Mouse (Mus musculus) heart, adult 2 months (tissue): ENCODE data around the gene Mrpl38.

Experiments used
- CTCF ChIP-seq: fragments of 200-600 bp; IDR thresholded peaks from 2 replicates; pipeline ENCODE4 v1.8.1; 2022; ENCODE audit warnings: antibody characterized with exemption, mild to moderate bottlenecking, moderate library complexity
- EP300 ChIP-seq: fragments of 200-500 bp; IDR thresholded peaks from 2 replicates; pipeline ENCODE4 v1.6.1; 2011; ENCODE audit warnings: low read depth, low read length, control low read depth; ENCODE audit not compliant: insufficient read depth

GRCm38 (mm10) chr11:116146294-116146985 lies 7.8 kb upstream of the Mrpl38 start:
- TF ChIP-seq CTCF (no peak), EP300 (no peak)
